Comparison of ENCODE assay signal across 25 mouse cellular contexts in genomic region chr7:90277769-90278168, GRCm38 (mm10). TPM values are rescaled to one million over a fixed set of nuclear protein-coding genes. Genes with fewer than 3 reads are reported as not detected.
DNase-seq lines count a peak whose midpoint lies in the region; ATAC-seq and TF ChIP-seq lines count a peak whose summit lies in the region.
"Had no signal": no experiment of that assay in that cellular context is flagged by ENCODE, and none has a peak within 500 bp of the region (broad histone marks: within the 10 kb centered on the region; RNA-seq: fewer than 3 reads in every experiment).

No protein-coding gene starts in this region.

- no peak overlapping the region for H3K4me3 ChIP-seq in heart, embryonic 10.5 days
- no peak overlapping the region for H3K4me3 ChIP-seq in liver, postnatal 0 days (ENCODE audit: low read depth, low read length)
- no peak overlapping the region for H3K4me3 ChIP-seq in liver, embryonic 12.5 days
- H3K4me3 ChIP-seq in lung, postnatal 0 days (ENCODE audit: low read depth, low read length), result no peak overlapping the region
- H3K4me3 ChIP-seq in stomach, embryonic 16.5 days (replicated peaks; ENCODE audit: low read length), result no peak overlapping the region
- H3K4me3 ChIP-seq: heart, adult 2 months; hindbrain, embryonic 10.5 days; limb, embryonic 15.5 days had no signal

- no peak for TF ChIP-seq CTCF in liver, postnatal 0 days (IDR thresholded peaks at IDR 0.05; ENCODE audit: low read depth)
- TF ChIP-seq CTCF in lung, postnatal 0 days (IDR thresholded peaks at IDR 0.05), result no peak

- peak; percentile 74 for ATAC-seq in liver, postnatal 0 days
- ATAC-seq in liver, embryonic 12.5 days, result no peak
- peak; percentile 82 for ATAC-seq in lung, postnatal 0 days
- 0 out of 2 replicates have a peak, but pooled peaks have one; percentile 22 for ATAC-seq in stomach, embryonic 16.5 days (ENCODE audit: insufficient read depth, low FRiP score)
- ATAC-seq: forebrain, embryonic 16.5 days; hindbrain, postnatal 0 days had no signal

- H3K27me3 ChIP-seq in heart, embryonic 10.5 days (ENCODE audit: insufficient read depth, poor library complexity, severe bottlenecking), result no peaks in the 10 kb centered on the region
- H3K27me3 ChIP-seq in liver, postnatal 0 days (ENCODE audit: insufficient read depth, low read length), result no peaks in the 10 kb centered on the region
- H3K27me3 ChIP-seq in liver, embryonic 12.5 days (replicated peaks), result peaks cover 11% of the 10 kb centered on the region; the same call in 1 of the 2 replicates
- H3K27me3 ChIP-seq in lung, postnatal 0 days (replicated peaks; ENCODE audit: insufficient read depth, low read length), result no peaks in the 10 kb centered on the region
- H3K27me3 ChIP-seq in stomach, embryonic 16.5 days (ENCODE audit: control insufficient read depth, insufficient read depth, low read length), result no peaks in the 10 kb centered on the region
- H3K27me3 ChIP-seq: limb, embryonic 15.5 days had no signal

- H3K9me3 ChIP-seq in heart, embryonic 10.5 days, result no peaks in the 10 kb centered on the region
- no peaks in the 10 kb centered on the region for H3K9me3 ChIP-seq in liver, postnatal 0 days (ENCODE audit: low read length)
- H3K9me3 ChIP-seq in liver, embryonic 12.5 days (replicated peaks), result no peaks in the 10 kb centered on the region
- no peaks in the 10 kb centered on the region for H3K9me3 ChIP-seq in lung, postnatal 0 days (ENCODE audit: low read length)
- no peaks in the 10 kb centered on the region for H3K9me3 ChIP-seq in stomach, embryonic 16.5 days (replicated peaks; ENCODE audit: control insufficient read depth, low read length)
- H3K9me3 ChIP-seq: hindbrain, embryonic 10.5 days; limb, embryonic 15.5 days had no signal

- no peak overlapping the region for H3K9ac ChIP-seq in liver, postnatal 0 days (replicated peaks)
- H3K9ac ChIP-seq in liver, embryonic 12.5 days, result no peak overlapping the region
- no peak overlapping the region for H3K9ac ChIP-seq in lung, postnatal 0 days (replicated peaks; ENCODE audit: low read depth)
- H3K9ac ChIP-seq in stomach, embryonic 16.5 days (ENCODE audit: low read length), result no peak overlapping the region
- H3K9ac ChIP-seq: limb, embryonic 15.5 days had no signal

- H3K36me3 ChIP-seq in heart, embryonic 10.5 days, result no peaks in the 10 kb centered on the region
- H3K36me3 ChIP-seq in liver, postnatal 0 days (replicated peaks; ENCODE audit: insufficient read depth, low read length), result no peaks in the 10 kb centered on the region
- no peaks in the 10 kb centered on the region for H3K36me3 ChIP-seq in liver, embryonic 12.5 days
- H3K36me3 ChIP-seq in lung, postnatal 0 days (ENCODE audit: insufficient read depth, low read length), result no peaks in the 10 kb centered on the region
- no peaks in the 10 kb centered on the region for H3K36me3 ChIP-seq in stomach, embryonic 16.5 days (ENCODE audit: control insufficient read depth, insufficient read depth, low read length)
- H3K36me3 ChIP-seq: hindbrain, embryonic 10.5 days; limb, embryonic 15.5 days had no signal

- TF ChIP-seq EP300 in liver, postnatal 0 days (IDR thresholded peaks at IDR 0.05; ENCODE audit: low read depth), result no peak
- TF ChIP-seq EP300 in lung, postnatal 0 days (IDR thresholded peaks at IDR 0.05), result no peak

- H3K4me2 ChIP-seq in liver, postnatal 0 days (ENCODE audit: low read depth, low read length), result no peak overlapping the region
- H3K4me2 ChIP-seq in liver, embryonic 12.5 days, result no peak overlapping the region
- H3K4me2 ChIP-seq in lung, postnatal 0 days (replicated peaks; ENCODE audit: low read depth, low read length), result no peak overlapping the region
- no peak overlapping the region for H3K4me2 ChIP-seq in stomach, embryonic 16.5 days (ENCODE audit: low read depth, low read length)
- H3K4me2 ChIP-seq: limb, embryonic 15.5 days had no signal

- WGBS in heart, embryonic 10.5 days, result 76% methylated on average over 4 of the region's 4 CpGs
- 58% methylated on average over 4 of the region's 4 CpGs for WGBS in liver, postnatal 0 days (ENCODE audit: insufficient replicate concordance)
- 75% methylated on average over 4 of the region's 4 CpGs for WGBS in liver, embryonic 12.5 days (ENCODE audit: insufficient replicate concordance)
- WGBS in lung, postnatal 0 days, result 44% methylated on average over 4 of the region's 4 CpGs
- 52% methylated on average over 4 of the region's 4 CpGs for WGBS in stomach, embryonic 16.5 days

- intact Hi-C loops in heart, postnatal 25 days (cut with DNase I), result no loop called here

- H3K4me1 ChIP-seq in heart, embryonic 10.5 days, result 0 out of 2 replicates have a peak, but pooled peaks cover 6% of the 10 kb centered on the region
- no peaks in the 10 kb centered on the region for H3K4me1 ChIP-seq in liver, postnatal 0 days (ENCODE audit: insufficient read depth)
- no peaks in the 10 kb centered on the region for H3K4me1 ChIP-seq in liver, embryonic 12.5 days
- H3K4me1 ChIP-seq in lung, postnatal 0 days (ENCODE audit: insufficient read depth, low read depth, low read length), result no peaks in the 10 kb centered on the region
- H3K4me1 ChIP-seq in stomach, embryonic 16.5 days (ENCODE audit: control insufficient read depth, insufficient read depth, low read length), result no peaks in the 10 kb centered on the region
- H3K4me1 ChIP-seq: hindbrain, embryonic 10.5 days had no signal

- no peak overlapping the region for H3K27ac ChIP-seq in heart, embryonic 10.5 days
- H3K27ac ChIP-seq in liver, postnatal 0 days (ENCODE audit: low read depth), result no peak overlapping the region
- no peak overlapping the region for H3K27ac ChIP-seq in liver, embryonic 12.5 days
- peak overlapping the region; percentile 72 for H3K27ac ChIP-seq in lung, postnatal 0 days (ENCODE audit: low read length)
- H3K27ac ChIP-seq in stomach, embryonic 16.5 days (ENCODE audit: low read length), result no peak overlapping the region
- H3K27ac ChIP-seq: heart, adult 2 months; hindbrain, embryonic 10.5 days; hindbrain, postnatal 0 days; limb, embryonic 15.5 days had no signal

- DNase-seq in heart, embryonic 10.5 days (ENCODE audit: low spot score), result peak; percentile 53
- no peak for DNase-seq in heart, postnatal 25 days (ENCODE audit: low spot score)
- DNase-seq in liver, postnatal 0 days, result peak; percentile 11
- peak; percentile 73 for DNase-seq in lung, postnatal 0 days (ENCODE audit: low spot score)
- no peak for DNase-seq in B cell, adult 2 months
- DNase-seq in cerebellum, adult 9-10 months, result no peak
- DNase-seq: adrenal gland, postnatal 25 days; cerebellum, adult 11 months; cerebellum, postnatal 25 days; embryo, embryonic 11 days; right cerebral cortex, postnatal 25 days; thymus, postnatal 14 days had no signal

RNA-seq across cellular contexts. Expression of gene Ccdc83, which starts 12.2 kb away (rescaled TPM):
- 0.24 TPM in 1 of 2 replicates, not detected in the other for polyA plus RNA-seq in heart, embryonic 10.5 days (2016; fragmentation: Nextera tagmentation; extraction: Ambion mirVana)
- under 1 TPM in 1 of 2 experiments, not detected in 1; 0.29 TPM for total RNA-seq in heart, postnatal 25 days (2021)
- polyA plus RNA-seq in liver, postnatal 0 days (2015; fragmentation: Nextera tagmentation; extraction: Ambion mirVana), result not detected in 2 replicates
- polyA plus RNA-seq in liver, embryonic 12.5 days (2016; fragmentation: Nextera tagmentation; extraction: Ambion mirVana), result not detected in 2 replicates
- 0.57 and 0.64 TPM in 2 replicates for polyA plus RNA-seq in lung, postnatal 0 days (2015; fragmentation: Nextera tagmentation; extraction: Ambion mirVana)
- not detected in 2 replicates for polyA plus RNA-seq in stomach, embryonic 16.5 days (2015; fragmentation: Nextera tagmentation; extraction: Ambion mirVana)
- total RNA-seq: adrenal gland, postnatal 25 days; heart, adult 2 months; hindbrain, postnatal 0 days; layer of hippocampus, adult 18-20 months; layer of hippocampus, postnatal 25 days; left cerebral cortex, postnatal 25 days had no signal
- polyA plus RNA-seq: embryonic facial prominence, embryonic 14.5 days; forebrain, embryonic 16.5 days; heart, embryonic 16.5 days; hindbrain, embryonic 10.5 days; hindbrain, postnatal 0 days; limb, embryonic 15.5 days; liver, embryonic 16.5 days had no signal

RNA-seq across cellular contexts. Expression of gene Sytl2, which starts 24.3 kb away (rescaled TPM):
- polyA plus RNA-seq in heart, embryonic 10.5 days (2016; fragmentation: Nextera tagmentation; extraction: Ambion mirVana), result 3.2 and 3.4 TPM in 2 replicates
- total RNA-seq in heart, postnatal 25 days (2021), result 1 to 10 TPM; 2.5 to 3.2 TPM
- polyA plus RNA-seq in liver, postnatal 0 days (2015; fragmentation: Nextera tagmentation; extraction: Ambion mirVana), result 0.42 and 0.66 TPM in 2 replicates
- 0.95 and 1.1 TPM in 2 replicates for polyA plus RNA-seq in liver, embryonic 12.5 days (2016; fragmentation: Nextera tagmentation; extraction: Ambion mirVana)
- 7.4 and 8.0 TPM in 2 replicates for polyA plus RNA-seq in lung, postnatal 0 days (2015; fragmentation: Nextera tagmentation; extraction: Ambion mirVana)
- polyA plus RNA-seq in stomach, embryonic 16.5 days (2015; fragmentation: Nextera tagmentation; extraction: Ambion mirVana), result 24.6 and 30.8 TPM in 2 replicates

Comparison
In these comparisons a context has a peak if more than half of its experiments do, and no peak if none do; other contexts are left out.
1. DNase-seq: peak in heart, embryonic 10.5 days (single experiment), liver, postnatal 0 days (single experiment) and lung, postnatal 0 days (single experiment); none in heart, postnatal 25 days (single experiment), B cell, adult 2 months (0 of 2) and cerebellum, adult 9-10 months (single experiment).